Mouse (Mus musculus) ES-Bruce4 (cell line): Measurements from ENCODE around the gene Lpar1. TPM values are rescaled to one million over a fixed set of nuclear protein-coding genes. Genes with fewer than 3 reads are reported as not detected.

Experiments used
- H3K27ac ChIP-seq: 2 replicates; pipeline ENCODE4 v1.5.1; 2012; ENCODE audit warnings: low read length, inconsistent platforms; ENCODE audit not compliant: insufficient read depth
- H3K27me3 ChIP-seq: 2 replicates; pipeline ENCODE4 v1.6.1; 2012; ENCODE audit warnings: mild to moderate bottlenecking, low read length, inconsistent platforms; ENCODE audit not compliant: control insufficient read depth, poor library complexity, insufficient read depth, severe bottlenecking
- H3K36me3 ChIP-seq: 2 replicates; pipeline ENCODE4 v1.6.1; 2012; ENCODE audit warnings: inconsistent platforms, mild to moderate bottlenecking, low read length, moderate library complexity; ENCODE audit not compliant: control insufficient read depth, poor library complexity, insufficient read depth, severe bottlenecking
- H3K4me1 ChIP-seq: one replicate; pipeline ENCODE4 v1.8.1; 2011; ENCODE audit warnings: low read length; ENCODE audit not compliant: control insufficient read depth, insufficient read depth
- H3K4me3 ChIP-seq: 2 replicates; pipeline ENCODE4 v1.5.1; 2011; ENCODE audit warnings: low read depth, mild to moderate bottlenecking, low read length
- H3K9ac ChIP-seq: 2 replicates; pipeline ENCODE4 v1.6.1; 2012; ENCODE audit warnings: low read depth, mild to moderate bottlenecking, inconsistent platforms; ENCODE audit not compliant: poor library complexity, severe bottlenecking
- H3K9me3 ChIP-seq: replicated peaks from 2 replicates; pipeline ENCODE4 v1.6.1; 2012; ENCODE audit warnings: mild to moderate bottlenecking, low read length, inconsistent platforms; ENCODE audit not compliant: control insufficient read depth, poor library complexity, insufficient read depth, severe bottlenecking
- CTCF ChIP-seq: IDR thresholded peaks from one replicate; pipeline ENCODE4 v1.8.1; 2011; ENCODE audit warnings: low read depth, low read length
- EP300 ChIP-seq: IDR thresholded peaks from 2 replicates; pipeline ENCODE4 v1.6.1; 2011; ENCODE audit warnings: low read depth, low read length; ENCODE audit not compliant: insufficient read depth
- POLR2A ChIP-seq: IDR thresholded peaks from one replicate; pipeline ENCODE4 v1.8.1; 2011; ENCODE audit warnings: low read length; ENCODE audit not compliant: insufficient read depth
- polyA plus RNA-seq: library from polyadenylated mRNA; stranded (reverse); fragments of >200 nt; gene quantifications from 2 replicates; pipeline ENCODE4 v1.2.4, GENCODE M21; 2011; ENCODE audit warnings: low read depth; ENCODE audit not compliant: missing spikeins, insufficient read depth, insufficient read length

Gene Lpar1
- polyA plus RNA-seq, 1 experiment, result 7.6 TPM

DNA sequence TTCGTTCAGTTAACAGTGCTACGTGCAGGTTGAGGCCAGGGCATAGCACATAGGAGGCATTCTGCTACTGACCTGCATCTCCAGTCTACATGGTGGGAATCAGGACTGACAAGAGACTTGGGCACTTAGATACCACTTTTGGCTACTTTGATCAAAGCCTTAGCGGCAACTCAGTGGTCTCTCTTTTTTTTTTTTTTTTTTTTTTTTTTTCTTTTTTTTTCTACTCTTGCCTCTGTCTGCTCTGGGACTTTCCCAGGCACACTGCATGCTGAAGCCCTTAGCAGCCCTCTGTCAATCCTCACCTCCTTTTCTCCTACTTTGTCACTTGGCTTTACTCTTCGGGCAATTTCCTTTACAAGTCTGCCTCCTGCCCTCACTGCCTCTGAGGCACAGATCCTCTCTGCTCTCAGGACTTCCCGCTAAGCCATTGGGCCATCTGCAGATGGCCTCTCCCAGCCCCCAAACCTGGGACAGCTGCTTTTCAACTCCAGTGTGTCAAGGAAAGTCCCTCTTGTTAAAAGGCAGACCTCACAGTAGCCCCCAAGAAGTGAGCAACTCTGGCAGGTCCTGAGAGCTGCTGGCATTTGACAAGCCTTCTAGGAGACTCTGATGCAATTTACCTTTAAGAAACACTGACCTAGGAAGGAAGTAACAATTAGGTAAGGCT, 23.8 kb upstream of the Lpar1 start:
- H3K9ac ChIP-seq, result no peak overlapping the region
- H3K36me3 ChIP-seq, result no peaks in the 10 kb centered on the region
- H3K4me1 ChIP-seq, result no peaks in the 10 kb centered on the region
- H3K9me3 ChIP-seq, result no peaks in the 10 kb centered on the region
- H3K27me3 ChIP-seq, result no peaks in the 10 kb centered on the region; the same call in 1 of the 2 replicates
- no peak overlapping the region for H3K27ac ChIP-seq
- H3K4me3 ChIP-seq, result no peak overlapping the region
- no peak for TF ChIP-seq CTCF
- TF ChIP-seq EP300, result no peak
- no peak for TF ChIP-seq POLR2A

DNA sequence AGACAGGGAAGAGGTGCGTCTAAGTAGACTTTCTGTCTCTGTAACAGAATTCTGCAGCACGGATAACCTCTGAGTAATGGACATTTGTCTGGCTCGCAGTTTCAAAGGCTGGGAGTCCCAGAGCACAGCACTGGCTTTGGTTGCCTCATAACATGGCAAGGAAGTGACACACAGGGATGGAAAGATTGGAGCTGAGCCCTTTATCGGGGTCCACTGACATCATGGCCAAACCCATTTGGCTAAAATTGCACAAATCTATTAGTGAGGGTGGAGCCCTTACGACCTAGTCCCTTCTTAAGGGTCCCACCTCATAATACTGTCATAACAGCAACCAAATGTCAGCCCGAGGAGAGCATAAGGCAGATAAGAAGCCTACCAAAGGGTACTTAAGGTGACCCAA, 22.1 kb upstream of the Lpar1 start:
- Histone ChIP-seq H3K4me1 (no peaks in the 10 kb centered on the region), H3K36me3 (no peaks in the 10 kb centered on the region), H3K9ac (no peak overlapping the region), H3K4me3 (no peak overlapping the region), H3K27ac (no peak overlapping the region), H3K27me3 (no peaks in the 10 kb centered on the region; the same call in 1 of the 2 replicates), H3K9me3 (no peaks in the 10 kb centered on the region)
- TF ChIP-seq EP300 (no peak), POLR2A (no peak), CTCF (no peak)

- Histone ChIP-seq H3K9me3 (no peaks in the 10 kb centered on the region), H3K4me1 (no peaks in the 10 kb centered on the region), H3K27me3 (no peaks in the 10 kb centered on the region; the same call in 1 of the 2 replicates), H3K36me3 (no peaks in the 10 kb centered on the region), H3K9ac (no peak overlapping the region), H3K4me3 (no peak overlapping the region), H3K27ac (no peak overlapping the region)
- no peak for TF ChIP-seq POLR2A
- TF ChIP-seq CTCF, result no peak
- TF ChIP-seq EP300, result no peak
These were observed 20.3 kb upstream of the Lpar1 start for GRCm38 (mm10) chr4:58574024-58574423.

DNA sequence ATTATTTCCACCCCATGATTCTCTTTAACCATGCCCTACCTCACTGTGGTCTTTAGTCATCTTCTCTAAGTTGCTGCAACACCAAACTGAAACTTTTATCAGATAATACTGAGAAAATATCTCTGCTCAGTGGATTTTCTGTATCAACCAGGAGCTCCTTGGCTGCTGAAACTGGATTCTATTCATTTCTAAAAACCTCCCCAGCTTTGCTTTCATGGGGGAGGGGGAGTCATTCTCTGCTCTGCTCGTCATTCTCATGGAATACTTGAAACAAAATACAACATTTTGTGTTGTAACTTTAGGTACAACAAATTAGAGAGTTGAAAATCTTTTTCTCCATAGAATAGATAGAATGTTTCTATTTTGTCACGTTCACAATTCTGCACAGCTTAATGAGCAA, 18.7 kb upstream of the Lpar1 start:
- no peak overlapping the region for H3K4me3 ChIP-seq
- H3K27me3 ChIP-seq, result no peaks in the 10 kb centered on the region; the same call in 1 of the 2 replicates
- TF ChIP-seq CTCF (no peak), EP300 (no peak), POLR2A (no peak)

GRCm38 (mm10) chr4:58571661-58572060, 18.0 kb upstream of the Lpar1 start:
- H3K9ac ChIP-seq, result no peak overlapping the region
- H3K4me1 ChIP-seq, result no peaks in the 10 kb centered on the region
- H3K4me3 ChIP-seq, result no peak overlapping the region
- no peak overlapping the region for H3K27ac ChIP-seq
- H3K27me3 ChIP-seq, result no peaks in the 10 kb centered on the region; the same call in 1 of the 2 replicates
- no peaks in the 10 kb centered on the region for H3K9me3 ChIP-seq
- TF ChIP-seq POLR2A, result no peak
- H3K36me3 ChIP-seq, result no peaks in the 10 kb centered on the region

More for the DNA sequence above, 18.7 kb upstream of the Lpar1 start:
- no peak overlapping the region for H3K27ac ChIP-seq
- H3K9me3 ChIP-seq, result no peaks in the 10 kb centered on the region
- no peaks in the 10 kb centered on the region for H3K4me1 ChIP-seq
- H3K9ac ChIP-seq, result no peak overlapping the region
- no peaks in the 10 kb centered on the region for H3K36me3 ChIP-seq

- H3K4me3 ChIP-seq, result no peak overlapping the region
- H3K27ac ChIP-seq, result no peak overlapping the region
- TF ChIP-seq POLR2A, result no peak
- TF ChIP-seq CTCF, result no peak
- no peak for TF ChIP-seq EP300
- H3K4me1 ChIP-seq, result no peaks in the 10 kb centered on the region
- no peaks in the 10 kb centered on the region; the same call in 1 of the 2 replicates for H3K27me3 ChIP-seq
- no peak overlapping the region for H3K9ac ChIP-seq
- H3K9me3 ChIP-seq, result no peaks in the 10 kb centered on the region
- no peaks in the 10 kb centered on the region for H3K36me3 ChIP-seq
These were observed 17.5 kb upstream of the Lpar1 start for GRCm38 (mm10) chr4:58571232-58571631.
